Mouse (Mus musculus) retina, postnatal 7 days (tissue): ENCODE data around the gene Med23.

ENCODE experiments used
- DNase-seq: peaks from one replicate; pipeline ENCODE4 v3.0.0-alpha.2; 2012; ENCODE audit warnings: low read depth, low spot score

The Med23 gene

GRCm38 (mm10) chr10:24869760-24870290 is at the start of gene Med23:
Gene Med23, plus strand, starts transcription at chr10:24869986.
- DNase-seq = peak; percentile 96

DNA sequence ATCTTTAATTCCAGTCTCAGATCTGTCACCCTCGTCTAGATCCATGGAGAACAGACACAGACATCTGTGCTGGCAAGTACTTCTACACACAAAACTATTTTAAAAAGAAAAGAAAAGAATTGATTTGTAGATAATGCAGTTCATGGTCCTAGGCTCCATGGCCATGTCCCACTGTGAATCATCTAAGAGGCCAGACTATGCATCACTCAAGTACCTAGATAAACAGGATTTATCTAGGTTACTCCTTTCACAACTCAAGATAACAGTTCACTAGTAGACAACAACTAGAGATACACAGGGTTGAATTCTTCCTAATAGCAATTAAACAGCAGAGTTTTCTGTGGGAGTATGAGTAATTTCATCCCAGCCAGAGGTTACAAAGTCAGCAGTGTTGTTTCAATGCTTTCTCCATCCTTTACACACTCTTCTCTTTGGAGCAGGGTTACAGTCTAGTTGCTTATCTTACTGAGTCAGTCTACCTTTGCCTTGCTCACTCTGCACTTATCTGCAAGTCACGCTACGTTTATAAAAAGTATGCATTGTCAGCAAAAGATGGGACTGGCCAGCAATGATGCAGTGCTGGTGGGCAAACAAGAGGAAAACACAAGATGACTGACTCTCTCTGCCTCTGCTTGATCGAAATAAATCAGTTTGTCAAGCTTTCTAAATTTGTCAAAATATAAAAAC is 47.7 kb upstream of the Med23 start:
- DNase-seq = no peak

DNA sequence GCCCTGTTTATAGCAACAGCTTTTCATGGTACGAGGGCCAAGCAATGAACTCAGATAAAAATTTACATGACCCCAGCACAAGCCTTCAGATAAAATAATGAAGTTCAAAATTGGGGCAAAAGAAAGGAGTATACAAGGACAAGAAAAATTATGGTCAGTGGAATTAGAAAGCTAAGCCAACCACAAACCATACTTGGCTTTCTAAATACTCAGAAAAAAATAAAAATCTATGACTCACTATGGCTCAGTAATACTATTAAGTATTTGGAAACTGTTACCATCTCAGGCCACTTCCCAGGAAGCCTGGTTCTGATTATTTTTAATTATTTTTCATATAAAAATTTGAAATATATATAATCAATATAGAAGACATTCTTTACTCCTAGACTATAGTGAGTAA is 46.9 kb upstream of the Med23 start:
- no peak for DNase-seq

DNA sequence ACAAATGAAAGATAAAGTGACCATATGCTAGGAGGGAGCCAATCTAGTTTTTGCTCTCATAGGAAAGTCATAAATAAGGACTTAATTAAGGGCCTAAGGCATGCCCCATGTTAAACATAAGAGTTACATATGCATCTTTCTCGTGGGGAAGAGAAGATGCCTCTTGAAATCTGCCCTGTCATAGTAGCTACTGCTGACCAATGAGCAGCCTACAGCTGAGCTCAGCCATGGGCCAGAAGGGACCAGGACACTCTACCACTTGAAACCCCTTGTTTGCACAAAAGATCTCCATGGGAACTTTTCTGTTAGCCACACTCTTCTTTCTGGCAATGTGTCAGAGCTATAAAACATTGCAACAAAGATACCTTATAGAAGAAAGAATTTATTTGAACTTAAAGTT is 46.5 kb upstream of the Med23 start:
- DNase-seq = no peak

GRCm38 (mm10) chr10:24823697-24824535 is 45.9 kb upstream of the Med23 start:
- DNase-seq = no peak

DNA sequence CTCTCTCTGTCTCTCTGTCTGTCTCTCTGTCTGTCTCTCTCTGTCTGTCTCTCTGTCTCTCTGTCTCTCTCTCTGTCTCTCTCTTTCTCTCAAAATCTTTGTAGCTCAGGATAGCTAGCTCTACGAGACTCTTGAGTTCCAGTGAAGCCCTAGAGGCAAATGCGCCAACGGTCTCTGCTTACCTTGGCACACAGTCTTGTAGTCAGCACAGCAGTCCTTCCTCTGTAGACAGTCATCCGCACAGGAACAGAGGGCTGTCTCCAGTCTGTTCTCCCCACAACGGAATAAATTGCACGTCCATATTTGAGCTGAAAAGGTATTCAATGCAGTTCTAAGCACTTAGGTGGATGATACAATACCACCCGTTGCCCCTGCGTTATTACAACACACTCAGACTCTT is 45.2 kb upstream of the Med23 start:
- no peak for DNase-seq

DNA sequence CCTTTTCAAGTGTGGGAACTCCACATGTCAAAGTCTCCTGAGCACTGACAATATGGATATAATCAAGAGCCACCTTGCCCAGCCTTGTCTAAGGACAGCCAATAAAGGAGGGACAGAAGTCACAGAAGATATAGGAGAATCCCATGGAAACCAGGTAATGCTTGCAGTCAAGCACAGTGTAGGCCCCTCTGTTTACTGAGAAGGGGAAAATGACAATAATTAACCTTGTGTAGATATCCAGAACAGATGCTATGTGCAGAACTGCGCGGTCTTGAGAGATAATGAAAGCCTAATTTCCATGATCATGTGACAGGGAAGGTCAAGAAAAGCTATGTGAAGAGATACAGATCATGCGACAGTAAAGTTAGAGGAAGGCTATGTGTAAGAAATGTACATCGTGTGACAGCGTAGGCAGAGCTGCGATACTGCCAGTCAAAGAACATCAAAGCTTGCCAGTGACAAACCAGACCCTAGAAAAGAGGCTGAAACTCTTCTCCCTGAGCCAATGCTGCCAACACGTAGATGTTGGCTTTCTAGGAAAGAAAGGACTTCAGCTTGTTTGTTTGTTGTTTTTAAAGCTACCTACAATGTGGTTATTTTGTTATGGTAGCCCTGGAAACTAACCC is 44.2 kb upstream of the Med23 start:
- DNase-seq = no peak

- no peak for DNase-seq
These were observed 43.7 kb upstream of the Med23 start for GRCm38 (mm10) chr10:24826130-24826529.

GRCm38 (mm10) chr10:24828136-24828535 is 41.6 kb upstream of the Med23 start:
- no peak for DNase-seq

- no peak for DNase-seq
These were observed 39.3 kb upstream of the Med23 start for GRCm38 (mm10) chr10:24830448-24830847.

GRCm38 (mm10) chr10:24831377-24832095 is 38.2 kb upstream of the Med23 start:
- no peak for DNase-seq

DNA sequence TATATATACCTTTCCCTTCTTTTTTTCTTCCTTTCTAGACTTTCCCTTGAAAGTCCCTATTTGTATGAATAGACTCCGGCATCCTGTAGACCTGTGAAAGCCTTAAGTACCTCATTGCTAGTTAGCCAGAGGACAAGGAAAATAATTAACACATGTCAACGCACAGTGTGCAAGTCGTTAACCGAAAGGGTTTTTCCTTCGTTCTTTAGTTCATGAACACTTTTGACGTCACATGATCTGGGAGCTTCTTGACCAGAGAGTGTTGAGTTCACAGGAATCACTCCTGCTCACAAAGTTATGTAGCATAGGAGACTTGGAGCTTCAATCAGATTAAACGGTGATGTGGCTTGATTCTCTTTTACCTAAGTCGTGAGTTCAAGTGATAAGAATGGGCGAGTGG is 37.5 kb upstream of the Med23 start:
- DNase-seq = no peak

DNA sequence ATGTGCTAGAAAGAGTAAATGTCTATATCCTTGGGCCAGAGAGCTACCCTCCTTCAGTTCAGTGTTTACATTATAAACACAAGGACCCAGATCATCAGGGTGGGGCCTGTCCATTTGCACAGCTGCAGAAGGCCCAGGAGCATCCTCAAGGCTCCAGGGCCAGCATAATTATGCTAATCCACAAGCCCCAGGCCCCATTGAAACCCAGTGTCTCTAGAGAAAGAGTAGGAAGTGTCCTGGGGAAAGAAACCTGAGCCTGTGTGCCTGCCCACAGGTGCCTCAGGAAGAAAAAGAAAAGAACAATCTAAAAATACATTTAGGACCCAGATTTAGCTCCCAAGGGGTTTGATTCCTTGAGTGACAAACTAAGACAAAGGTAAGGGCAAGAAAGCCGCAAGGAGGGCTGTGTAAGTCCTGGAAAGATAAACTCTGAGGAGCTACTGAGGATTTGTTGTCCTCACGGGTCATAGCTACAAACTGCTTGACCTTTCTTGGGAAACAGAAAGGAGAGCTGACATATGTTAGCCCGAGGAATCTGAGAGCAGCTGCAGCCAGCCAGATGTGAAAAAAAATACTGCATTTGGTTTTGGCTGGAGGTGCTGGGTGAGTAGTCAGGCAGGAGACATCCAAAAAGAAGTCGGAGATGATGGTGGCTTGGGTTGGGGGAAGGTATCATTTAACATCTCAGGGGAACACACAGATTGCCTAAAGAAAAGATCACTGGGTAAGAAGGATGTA is 35.0 kb upstream of the Med23 start:
- no peak for DNase-seq

DNA sequence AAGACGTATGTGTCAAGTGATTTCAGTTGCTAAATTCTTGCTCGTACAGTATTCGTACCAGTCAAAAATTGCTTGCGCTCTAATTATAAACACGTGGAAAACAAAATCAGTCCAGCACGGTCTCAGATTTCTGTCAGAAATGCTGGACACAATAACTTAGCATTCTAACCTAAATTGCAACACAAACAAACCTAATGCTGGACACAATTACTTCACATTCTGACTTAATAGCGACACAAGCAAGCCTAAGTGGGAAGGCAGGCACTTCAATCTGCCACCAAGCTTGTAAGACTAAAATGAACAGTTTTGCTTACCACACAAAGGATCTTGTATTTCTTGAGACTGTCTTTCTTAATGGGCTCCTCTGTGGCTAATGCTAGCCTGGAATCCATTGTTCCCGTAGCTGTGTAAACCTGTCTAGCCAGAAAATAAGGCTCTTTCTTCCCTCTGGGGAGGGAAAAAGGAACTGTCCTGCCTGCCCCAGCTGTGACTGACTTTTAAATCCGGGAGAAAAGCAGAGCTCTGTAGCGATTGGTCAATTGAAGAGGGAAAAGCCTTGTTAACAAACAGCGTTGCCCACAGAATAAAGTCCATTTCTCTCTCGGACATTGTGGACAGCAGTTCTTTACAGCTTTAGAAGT is 34.0 kb upstream of the Med23 start:
- no peak for DNase-seq

GRCm38 (mm10) chr10:24836366-24837038 is 33.3 kb upstream of the Med23 start:
- DNase-seq = no peak

- no peak for DNase-seq
These were observed 29.0 kb upstream of the Med23 start for GRCm38 (mm10) chr10:24840795-24841194.

DNA sequence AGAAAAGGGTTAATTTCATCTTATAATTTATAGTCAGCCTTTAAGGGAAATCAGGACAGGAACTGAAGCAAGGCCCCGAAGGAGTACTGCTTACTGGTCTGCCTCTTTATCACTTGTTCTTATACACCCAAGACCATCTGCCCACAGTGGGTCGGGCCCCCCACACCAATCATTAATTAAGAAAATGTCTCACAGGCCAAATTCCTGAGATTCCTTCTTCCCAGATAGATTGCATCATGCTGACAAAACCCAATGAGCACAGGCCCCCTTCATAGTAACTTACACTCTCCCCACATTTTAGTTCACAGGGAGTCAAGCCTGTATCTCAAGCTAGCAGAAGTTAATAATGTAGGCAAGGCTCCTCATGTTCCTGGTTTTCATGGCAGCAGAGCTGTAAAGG is 27.8 kb upstream of the Med23 start:
- no peak for DNase-seq

GRCm38 (mm10) chr10:24842676-24843075 is 27.1 kb upstream of the Med23 start, which contains the start of gene Enpp3:
Gene Enpp3, minus strand, starts transcription at chr10:24842823.
- no peak for DNase-seq

DNA sequence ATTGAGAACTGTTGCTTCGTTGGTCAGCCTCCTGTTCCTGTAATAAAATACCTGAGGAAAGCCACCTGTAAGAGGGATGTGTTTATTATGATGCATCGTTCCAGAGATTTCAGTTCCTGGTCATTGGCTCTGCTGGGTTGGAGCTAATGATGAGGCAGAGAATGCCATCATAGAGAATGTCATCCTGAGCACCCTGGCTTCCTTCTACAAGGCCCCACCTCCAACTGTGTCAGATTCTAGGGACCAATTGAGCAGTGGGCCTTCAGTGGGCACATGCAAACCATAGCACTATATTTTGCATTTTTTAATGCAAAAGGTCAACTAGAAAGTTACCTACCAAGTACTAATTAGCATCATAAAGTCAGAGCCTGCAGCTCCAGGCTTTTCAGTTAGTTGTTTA is 6.6 kb upstream of the Med23 start:
- no peak for DNase-seq

GRCm38 (mm10) chr10:24864434-24864833 is 5.4 kb upstream of the Med23 start:
- no peak for DNase-seq
